Mouse (Mus musculus) embryonic facial prominence, embryonic 10.5 days (tissue): Measurements from ENCODE around the gene Ints14. TPM values are rescaled to one million over a fixed set of nuclear protein-coding genes. Genes with fewer than 3 reads are reported as not detected.
A peak's percentile ranks its signal among the peaks of the same experiment; 100 is the strongest.
"Not testable (repeated sequence)": the region's sequence is repeated elsewhere in the genome, so short reads cannot be mapped to it uniquely, and the experiment has no call there.

Source experiments
- DNase-seq: peaks from one replicate; pipeline ENCODE4 v3.0.0-alpha.2; 2017; ENCODE audit warnings: low spot score
- H3K27ac ChIP-seq: fragments of 300-500 bp; sonication (generic); replicated peaks from 2 replicates; pipeline ENCODE4 v1.5.1; 2016; ENCODE audit warnings: mild to moderate bottlenecking
- H3K27me3 ChIP-seq: fragments of 300-500 bp; sonication (generic); replicated peaks from 2 replicates; pipeline ENCODE4 v1.6.1; 2016; ENCODE audit warnings: low read depth, mild to moderate bottlenecking; ENCODE audit not compliant: poor library complexity, severe bottlenecking
- H3K36me3 ChIP-seq: fragments of 300-500 bp; sonication (generic); replicated peaks from 2 replicates; pipeline ENCODE4 v1.6.1; 2016; ENCODE audit warnings: mild to moderate bottlenecking, moderate library complexity
- H3K4me1 ChIP-seq: fragments of 300-500 bp; sonication (generic); 2 replicates; pipeline ENCODE4 v1.6.1; 2016
- H3K4me3 ChIP-seq: fragments of 300-500 bp; sonication (generic); 2 replicates; pipeline ENCODE4 v1.5.1; 2016; ENCODE audit warnings: mild to moderate bottlenecking, moderate library complexity
- H3K9me3 ChIP-seq: fragments of 300-500 bp; sonication (generic); 2 replicates; pipeline ENCODE4 v1.6.1; 2016; ENCODE audit warnings: mild to moderate bottlenecking
- WGBS: fragments of 180-500 bp; shearing (Covaris S2); methylation state at CpG from one replicate; pipeline ENCODE4 v1.1.7; 2016; 5-methylcytosine and 5-hydroxymethylcytosine counted together
- polyA plus RNA-seq: library from polyadenylated mRNA; unstranded; fragments of >200 nt; fragmentation: Nextera tagmentation; extraction: Ambion mirVana; gene quantifications from 2 replicates; pipeline ENCODE4 v1.2.1, GENCODE M21; 2016

The Ints14 gene
- polyA plus RNA-seq, 1 experiment from 2014 or later: 67.3 TPM

GRCm38 (mm10) chr9:64960978-64961320 is 244 bp downstream of the Ints14 start:
- WGBS: under 1% methylated on average over 17 of the region's 17 CpGs
- peaks cover 44% of the 10 kb centered on the region for H3K36me3 ChIP-seq
- H3K4me3 ChIP-seq: peak overlapping the region; percentile 88
- H3K9me3 ChIP-seq: no peaks in the 10 kb centered on the region
- no peak for DNase-seq
- peaks cover 23% of the 10 kb centered on the region for H3K4me1 ChIP-seq
- peak overlapping the region; percentile 97 for H3K27ac ChIP-seq
- H3K27me3 ChIP-seq: no peaks in the 10 kb centered on the region

GRCm38 (mm10) chr9:64980548-64980947 is 19.8 kb downstream of the Ints14 start:
- Histone ChIP-seq H3K4me1 (no peaks in the 10 kb centered on the region), H3K9me3 (no peaks in the 10 kb centered on the region), H3K4me3 (no peak overlapping the region), H3K27me3 (no peaks in the 10 kb centered on the region), H3K36me3 (peaks cover 100% of the 10 kb centered on the region), H3K27ac (no peak overlapping the region)
- DNase-seq: no peak
- 83% methylated on average over 3 of the region's 3 CpGs for WGBS

DNA sequence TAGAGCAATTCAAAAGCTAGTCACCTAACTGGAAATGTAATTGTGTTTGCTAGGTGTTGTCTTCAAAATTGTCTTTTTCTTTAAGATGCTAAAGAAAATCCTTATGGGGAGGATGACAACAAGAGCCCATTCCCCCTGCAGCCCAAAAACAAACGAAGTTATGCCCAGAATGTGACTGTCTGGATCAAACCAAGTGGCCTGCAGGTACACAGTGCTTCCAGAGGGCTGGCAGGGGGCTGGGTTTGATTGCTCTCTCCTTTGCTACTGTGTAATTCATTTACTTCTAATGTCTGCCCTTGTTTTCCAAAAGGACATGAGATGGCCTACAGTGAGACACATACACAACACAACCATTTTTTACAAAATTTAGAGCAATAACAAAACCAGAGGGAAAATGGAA is 21.2 kb downstream of the Ints14 start:
- Histone ChIP-seq H3K9me3 (no peaks in the 10 kb centered on the region), H3K36me3 (peaks cover 100% of the 10 kb centered on the region)
- WGBS: 74% methylated on average over 1 of the region's 1 CpGs

DNA sequence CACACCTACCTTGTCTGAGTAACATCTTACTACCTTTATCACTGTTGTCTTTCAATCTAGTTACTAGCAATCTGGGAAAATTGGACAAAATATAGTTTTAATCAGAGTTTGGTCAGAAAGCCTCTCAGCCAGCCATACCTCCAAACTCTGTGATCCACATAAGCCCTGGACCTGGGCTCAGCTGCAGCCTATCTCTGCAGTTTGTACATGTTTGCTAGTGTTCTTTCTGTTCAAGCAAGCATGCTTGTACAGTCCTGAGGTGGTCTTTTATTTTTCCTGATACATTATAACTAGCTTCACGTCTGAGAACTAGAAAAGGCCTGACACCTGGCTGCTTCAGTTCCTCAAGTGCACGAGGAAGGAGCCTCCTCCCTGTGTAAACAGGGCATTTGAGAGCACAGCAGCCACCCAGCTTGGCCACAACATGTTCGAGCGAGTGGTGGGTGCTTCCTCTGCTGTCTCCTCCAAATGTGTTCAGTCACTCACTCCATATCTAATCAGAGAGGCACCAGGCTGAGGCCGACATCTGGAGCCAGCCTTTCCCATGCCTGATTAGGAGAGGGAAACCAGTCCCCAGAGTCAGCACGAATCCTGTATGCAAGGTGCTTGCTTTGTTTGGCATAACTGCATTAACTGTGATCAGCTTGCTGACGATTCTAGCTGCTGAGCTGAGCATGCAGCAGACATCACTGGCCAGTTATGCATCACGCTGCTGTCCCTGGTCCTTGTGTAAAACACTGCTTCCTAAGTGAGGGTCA is 24.5 kb downstream of the Ints14 start:
- WGBS: 78% methylated on average over 8 of the region's 8 CpGs
- H3K27ac ChIP-seq: no peak overlapping the region
- H3K27me3 ChIP-seq: no peaks in the 10 kb centered on the region
- no peak overlapping the region for H3K4me3 ChIP-seq
- no peaks in the 10 kb centered on the region for H3K4me1 ChIP-seq
- H3K36me3 ChIP-seq: peaks cover 100% of the 10 kb centered on the region
- H3K9me3 ChIP-seq: no peaks in the 10 kb centered on the region
- no peak for DNase-seq

More for the DNA sequence above, 21.2 kb downstream of the Ints14 start:
- Histone ChIP-seq H3K4me1 (no peaks in the 10 kb centered on the region), H3K4me3 (no peak overlapping the region), H3K27ac (no peak overlapping the region), H3K27me3 (no peaks in the 10 kb centered on the region)
- no peak for DNase-seq

DNA sequence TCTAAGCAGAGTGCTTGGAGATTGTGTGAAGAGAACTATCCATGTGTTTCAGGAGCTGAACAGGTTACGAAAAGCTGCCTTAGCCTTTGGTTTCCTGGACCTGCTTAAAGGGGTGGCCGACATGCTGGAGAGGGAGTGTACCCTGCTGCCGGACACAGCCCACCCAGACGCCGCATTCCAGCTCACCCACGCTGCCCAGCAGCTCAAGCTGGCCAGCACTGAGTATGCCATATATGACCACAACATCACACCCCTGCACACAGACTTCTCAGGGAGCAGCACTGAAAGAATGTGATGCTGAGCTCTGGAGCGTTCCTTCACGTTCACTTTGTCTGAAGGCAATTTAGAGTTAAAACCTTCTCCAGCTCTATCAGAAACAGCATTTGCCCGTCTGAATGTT is 25.1 kb downstream of the Ints14 start:
- no peak overlapping the region for H3K27ac ChIP-seq
- no peaks in the 10 kb centered on the region for H3K27me3 ChIP-seq
- 89% methylated on average over 9 of the region's 9 CpGs for WGBS
- no peaks in the 10 kb centered on the region for H3K4me1 ChIP-seq
- H3K36me3 ChIP-seq: peaks cover 100% of the 10 kb centered on the region
- DNase-seq: no peak
- H3K9me3 ChIP-seq: no peaks in the 10 kb centered on the region
- no peak overlapping the region for H3K4me3 ChIP-seq

DNA sequence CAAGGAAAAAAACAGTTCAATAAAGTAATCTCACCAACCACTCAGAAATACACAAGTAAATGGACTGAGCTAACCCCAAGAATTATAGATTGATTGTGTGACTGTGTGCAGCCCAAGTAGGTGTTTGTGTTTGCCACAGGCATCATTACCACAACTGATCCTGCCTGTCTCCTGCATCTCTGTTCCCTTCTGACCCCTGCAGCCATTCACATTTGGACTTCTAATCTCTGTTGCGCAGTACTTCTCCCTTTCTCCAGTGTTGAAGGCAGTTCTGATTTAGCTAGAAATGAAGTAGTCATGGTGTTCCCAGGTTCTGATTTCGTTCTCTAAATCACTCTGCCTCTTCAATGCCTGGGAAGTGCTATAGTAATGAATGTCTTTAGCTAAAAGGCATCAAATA is 26.9 kb downstream of the Ints14 start:
- no peaks in the 10 kb centered on the region for H3K27me3 ChIP-seq
- DNase-seq: no peak
- WGBS: 88% methylated on average over 2 of the region's 2 CpGs
- no peaks in the 10 kb centered on the region for H3K9me3 ChIP-seq
- H3K36me3 ChIP-seq: peaks cover 100% of the 10 kb centered on the region
- H3K4me1 ChIP-seq: no peaks in the 10 kb centered on the region
- H3K4me3 ChIP-seq: no peak overlapping the region
- H3K27ac ChIP-seq: no peak overlapping the region

DNA sequence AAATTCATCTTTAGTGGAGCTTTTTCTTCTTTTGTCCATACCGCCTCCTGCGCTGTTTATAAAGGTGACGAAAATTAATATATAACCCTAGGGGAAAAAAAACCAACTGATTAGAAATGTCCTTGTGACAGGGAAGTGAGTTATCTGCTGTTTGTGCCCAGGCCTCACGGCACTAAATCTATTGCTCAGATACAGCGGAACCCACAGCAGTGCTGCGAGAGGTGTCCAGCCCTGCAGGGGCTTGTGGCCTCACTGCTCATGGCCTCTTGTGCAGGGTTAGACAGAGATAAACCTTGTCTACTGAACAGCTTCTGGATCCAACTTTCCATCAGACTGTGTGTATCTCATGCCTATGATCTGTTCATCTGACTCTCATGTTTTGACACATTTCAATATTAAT is 27.7 kb downstream of the Ints14 start:
- no peak for DNase-seq
- peaks cover 100% of the 10 kb centered on the region for H3K36me3 ChIP-seq
- H3K9me3 ChIP-seq: no peaks in the 10 kb centered on the region
- no peak overlapping the region for H3K27ac ChIP-seq
- WGBS: 97% methylated on average over 6 of the region's 6 CpGs
- H3K4me3 ChIP-seq: no peak overlapping the region
- no peaks in the 10 kb centered on the region for H3K4me1 ChIP-seq
- H3K27me3 ChIP-seq: no peaks in the 10 kb centered on the region

DNA sequence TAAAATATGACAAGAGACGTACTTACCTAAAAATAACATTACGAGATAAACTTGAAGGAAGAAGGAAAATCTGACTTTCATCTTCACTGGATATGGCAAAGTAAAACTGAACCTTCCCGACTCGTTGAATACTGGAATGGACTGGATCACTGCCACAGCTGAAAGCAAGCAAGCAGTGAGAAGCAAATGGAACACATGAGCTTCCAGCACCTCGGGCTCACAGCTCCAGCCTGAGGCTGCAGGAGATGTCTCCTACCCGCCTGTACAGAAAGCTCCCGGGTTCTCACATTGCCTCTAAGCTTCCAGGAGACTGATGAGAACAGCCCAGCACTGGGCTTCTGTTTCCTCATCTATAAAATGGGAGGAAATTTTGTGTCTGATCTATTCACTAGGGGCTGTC is 29.6 kb downstream of the Ints14 start:
- Histone ChIP-seq H3K36me3 (peaks cover 99% of the 10 kb centered on the region), H3K27ac (no peak overlapping the region), H3K4me3 (no peak overlapping the region), H3K9me3 (no peaks in the 10 kb centered on the region), H3K4me1 (no peaks in the 10 kb centered on the region), H3K27me3 (no peaks in the 10 kb centered on the region)
- WGBS: 87% methylated on average over 7 of the region's 7 CpGs
- DNase-seq: no peak

DNA sequence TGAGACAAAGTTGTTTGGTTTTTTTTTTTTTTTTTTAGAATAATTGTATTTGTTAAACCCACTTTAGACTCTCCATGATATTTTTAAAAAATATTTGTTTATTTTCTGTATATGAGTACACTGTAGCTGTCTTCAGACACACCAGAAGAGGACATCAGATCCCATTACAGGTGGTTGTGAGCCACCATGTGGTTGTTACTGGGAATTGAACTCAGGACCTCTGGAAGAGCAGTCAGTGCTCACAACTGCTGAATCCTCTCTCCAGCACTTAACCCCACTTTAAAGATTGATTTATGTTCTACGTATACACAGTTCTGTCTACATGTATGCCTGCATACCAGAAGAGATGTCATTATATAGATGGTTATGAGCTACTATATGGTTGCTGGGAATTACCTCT is 34.8 kb downstream of the Ints14 start:
- 85% methylated on average over 1 of the region's 1 CpGs for WGBS

DNA sequence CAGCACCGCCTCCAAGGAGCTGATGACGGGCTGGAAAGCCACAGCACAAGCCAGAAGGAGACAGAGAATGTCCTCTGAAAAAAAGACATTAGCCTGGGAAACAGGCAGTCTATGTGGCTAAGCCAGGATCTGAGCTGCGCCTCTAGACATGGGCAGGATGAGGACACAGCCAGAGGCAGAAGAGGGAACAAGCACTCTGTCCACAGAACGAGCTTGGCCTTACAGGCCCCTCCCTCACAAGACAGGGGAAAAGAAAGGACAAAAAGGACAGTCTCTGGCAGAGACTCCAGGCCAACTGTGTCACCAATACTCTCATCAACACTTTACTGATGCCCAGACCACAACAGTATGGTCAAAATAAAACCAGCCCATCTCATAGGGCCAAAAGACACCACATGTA is 40.8 kb downstream of the Ints14 start:
- Histone ChIP-seq H3K4me3 (no peak overlapping the region), H3K36me3 (peaks cover 92% of the 10 kb centered on the region), H3K9me3 (0 out of 2 replicates have a peak, but pooled peaks cover 4% of the 10 kb centered on the region), H3K27me3 (no peaks in the 10 kb centered on the region), H3K27ac (no peak overlapping the region), H3K4me1 (no peaks in the 10 kb centered on the region)
- DNase-seq: no peak
- 68% methylated on average over 4 of the region's 4 CpGs for WGBS

More for the DNA sequence above, 34.8 kb downstream of the Ints14 start:
- peaks cover 94% of the 10 kb centered on the region for H3K36me3 ChIP-seq
- not testable (repeated sequence) for H3K4me3 ChIP-seq, DNase-seq, H3K4me1 ChIP-seq, H3K27me3 ChIP-seq, H3K27ac ChIP-seq, H3K9me3 ChIP-seq

DNA sequence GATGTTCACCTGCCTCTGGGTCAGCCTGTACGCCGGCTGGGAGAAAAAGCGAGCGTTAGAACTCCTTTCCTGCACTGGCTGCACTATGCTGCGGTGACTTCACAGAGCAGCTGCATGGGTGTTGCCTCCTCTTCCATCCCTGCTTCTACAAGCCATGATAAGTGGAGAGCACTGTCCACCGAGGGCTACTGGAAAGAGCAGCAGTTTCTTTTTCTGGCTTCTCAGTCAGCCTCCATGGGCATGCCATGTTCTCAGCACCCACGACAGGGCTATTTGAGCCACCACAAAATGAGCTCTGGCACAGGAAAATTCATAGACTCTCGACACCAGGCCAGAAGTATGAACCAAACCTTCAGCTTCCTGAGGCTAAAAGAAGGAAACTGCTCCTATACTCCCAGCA is 45.0 kb downstream of the Ints14 start:
- H3K4me1 ChIP-seq: no peaks in the 10 kb centered on the region
- H3K27ac ChIP-seq: no peak overlapping the region
- H3K27me3 ChIP-seq: no peaks in the 10 kb centered on the region
- H3K4me3 ChIP-seq: no peak overlapping the region
- no peak for DNase-seq
- 95% methylated on average over 8 of the region's 8 CpGs for WGBS
- 0 out of 2 replicates have a peak, but pooled peaks cover 6% of the 10 kb centered on the region for H3K9me3 ChIP-seq
- H3K36me3 ChIP-seq: peaks cover 92% of the 10 kb centered on the region

DNA sequence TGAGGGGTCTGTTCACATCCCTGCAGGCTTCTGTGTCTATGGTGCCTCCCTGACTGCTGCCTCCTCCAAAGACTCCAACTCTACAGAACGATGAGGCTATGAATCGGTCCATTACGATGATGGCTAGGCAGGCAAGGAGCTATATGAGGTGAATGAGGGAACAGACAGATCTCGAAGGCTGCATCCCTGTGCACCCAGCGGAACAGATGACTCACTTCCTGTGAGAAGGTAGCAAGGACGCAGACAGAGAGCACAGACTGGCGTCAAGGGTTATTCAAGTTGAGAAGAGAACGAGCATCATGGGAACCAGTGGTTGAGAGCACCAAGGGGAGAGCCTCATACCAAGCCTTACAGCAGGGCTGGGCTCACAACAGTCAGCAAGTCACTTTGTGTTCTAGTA is 49.9 kb downstream of the Ints14 start:
- DNase-seq: no peak
- no peaks in the 10 kb centered on the region for H3K27me3 ChIP-seq
- no peak overlapping the region for H3K27ac ChIP-seq
- 0 out of 2 replicates have a peak, but pooled peaks cover 2% of the 10 kb centered on the region for H3K9me3 ChIP-seq
- H3K36me3 ChIP-seq: peaks cover 57% of the 10 kb centered on the region
- H3K4me1 ChIP-seq: no peaks in the 10 kb centered on the region
- no peak overlapping the region for H3K4me3 ChIP-seq
- WGBS: 90% methylated on average over 8 of the region's 8 CpGs

GRCm38 (mm10) chr9:65011304-65011703 is 50.6 kb downstream of the Ints14 start:
- Histone ChIP-seq H3K27me3 (no peaks in the 10 kb centered on the region), H3K4me3 (no peak overlapping the region), H3K36me3 (peaks cover 50% of the 10 kb centered on the region), H3K27ac (no peak overlapping the region), H3K9me3 (0 out of 2 replicates have a peak, but pooled peaks cover 2% of the 10 kb centered on the region), H3K4me1 (peaks cover 3% of the 10 kb centered on the region; the same call in 1 of the 2 replicates)
- 55% methylated on average over 6 of the region's 6 CpGs for WGBS
- peak; percentile 25 for DNase-seq
